Mouse (Mus musculus): ENCODE measurements around the gene Rasgrp3.

DNA sequence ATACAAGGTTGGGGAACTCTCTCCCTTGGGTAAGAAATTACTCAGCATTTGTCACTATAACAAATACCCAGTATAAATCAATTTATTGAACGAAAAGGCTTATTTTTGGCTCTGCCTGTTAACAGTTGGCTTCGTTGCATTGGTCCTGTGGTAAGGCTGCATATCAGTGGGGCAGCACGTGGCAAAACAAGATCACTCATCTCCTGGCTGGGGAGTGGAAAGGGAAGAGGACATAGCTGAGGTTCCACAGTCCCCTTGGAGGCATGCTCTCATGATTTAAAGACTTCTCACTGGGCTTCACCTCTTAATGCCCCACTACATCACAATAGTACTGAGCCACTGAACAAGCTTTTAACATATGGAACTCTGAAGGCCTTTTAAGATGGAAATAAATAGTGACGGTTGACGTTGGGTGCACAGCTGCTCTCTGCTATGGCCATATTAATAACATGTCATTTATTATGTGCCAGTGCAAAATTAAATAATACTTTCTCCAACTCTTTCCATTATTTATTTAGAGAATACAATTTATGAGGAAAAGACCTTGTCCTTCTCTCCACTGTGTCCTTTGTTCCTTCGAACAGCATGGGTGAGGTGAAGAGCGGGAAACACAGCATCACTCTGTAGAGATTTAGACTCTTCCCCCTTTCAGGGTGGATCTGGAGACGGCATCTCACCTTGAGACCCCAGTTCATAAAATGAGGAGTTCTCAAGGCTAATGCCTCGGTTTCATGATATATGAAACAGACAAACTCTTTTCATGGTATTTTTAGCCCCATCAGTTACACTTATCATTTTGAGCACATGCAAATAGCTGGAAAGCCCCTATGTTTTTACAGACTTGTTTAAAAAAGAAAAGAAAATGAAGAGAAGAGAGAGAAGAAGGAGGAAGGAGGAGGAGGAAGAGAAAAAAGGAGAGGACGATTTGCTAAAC is 71.3 kb downstream of the Rasgrp3 start:
- peak; percentile 12 for TF ChIP-seq USF1 (IDR thresholded peaks at IDR 0.05; ENCODE audit: low read depth)
- no peak for TF ChIP-seq POLR2A (IDR thresholded peaks at IDR 0.05; ENCODE audit: insufficient read length, low read depth)
